In genomic region chr12:69461888-69462840, GRCm38 (mm10) we compare ENCODE assay signal across 8 mouse cellular contexts.
A peak's percentile ranks its signal among the peaks of the same experiment; 100 is the strongest.
DNase-seq lines count a peak whose midpoint lies in the region; ATAC-seq and TF ChIP-seq lines count a peak whose summit lies in the region.

No protein-coding gene starts in this region.

- no peak for TF ChIP-seq CTCF in liver, postnatal 0 days (IDR thresholded peaks at IDR 0.05; ENCODE audit: low read depth)

- H3K4me1 ChIP-seq in intestine, embryonic 16.5 days (ENCODE audit: control insufficient read depth, insufficient read depth, low read length), result peaks cover 16% of the 10 kb centered on the region
- peaks cover 20% of the 10 kb centered on the region for H3K4me1 ChIP-seq in liver, postnatal 0 days (ENCODE audit: insufficient read depth)
- 0 out of 2 replicates have a peak, but pooled peaks cover 2% of the 10 kb centered on the region for H3K4me1 ChIP-seq in neural tube, embryonic 11.5 days (ENCODE audit: control insufficient read depth, insufficient read depth, low read length)

- 15% methylated on average over 30 of the region's 30 CpGs for WGBS in intestine, embryonic 16.5 days
- WGBS in liver, postnatal 0 days (ENCODE audit: insufficient replicate concordance), result 22% methylated on average over 30 of the region's 30 CpGs
- WGBS in neural tube, embryonic 11.5 days, result 19% methylated on average over 30 of the region's 30 CpGs

- H3K27ac ChIP-seq in intestine, embryonic 16.5 days (ENCODE audit: low read length), result peak overlapping the region; percentile 72
- H3K27ac ChIP-seq in liver, postnatal 0 days (ENCODE audit: low read depth), result peak overlapping the region; percentile 57
- H3K27ac ChIP-seq in neural tube, embryonic 11.5 days (ENCODE audit: low read depth, low read length), result no peak overlapping the region; the same call in 1 of the 2 replicates

- H3K9ac ChIP-seq in intestine, embryonic 16.5 days (ENCODE audit: low read depth, low read length), result peak overlapping the region; percentile 59
- peak overlapping the region; percentile 52 for H3K9ac ChIP-seq in liver, postnatal 0 days (replicated peaks)
- H3K9ac ChIP-seq in neural tube, embryonic 11.5 days (ENCODE audit: low read length), result peak overlapping the region; percentile 46; the same call in 1 of the 2 replicates

- peak overlapping the region; percentile 52 for H3K4me3 ChIP-seq in intestine, embryonic 16.5 days (ENCODE audit: low read length)
- peak overlapping the region; percentile 45 for H3K4me3 ChIP-seq in liver, postnatal 0 days (ENCODE audit: low read depth, low read length)
- peak overlapping the region; percentile 26 for H3K4me3 ChIP-seq in neural tube, embryonic 11.5 days (ENCODE audit: low read depth, low read length)

- no peaks in the 10 kb centered on the region for H3K27me3 ChIP-seq in intestine, embryonic 16.5 days (replicated peaks; ENCODE audit: control insufficient read depth, insufficient read depth, low read length)
- no peaks in the 10 kb centered on the region for H3K27me3 ChIP-seq in liver, postnatal 0 days (ENCODE audit: insufficient read depth, low read length)
- H3K27me3 ChIP-seq in neural tube, embryonic 11.5 days (ENCODE audit: control insufficient read depth, insufficient read depth, low read length), result no peaks in the 10 kb centered on the region

- peak; percentile 61 to 87 for DNase-seq in adrenal gland, adult (ENCODE audit: inconsistent age in 2 of 2, low spot score in 1 of 2)
- DNase-seq in adrenal gland, postnatal 4 days (ENCODE audit: low spot score in 2 of 2), result no peak
- DNase-seq in cerebellum, postnatal 14 days, result peak; percentile 54 to 61
- peak; percentile 98 for DNase-seq in heart, adult 11 months
- peak; percentile 41 for DNase-seq in liver, postnatal 0 days
- peak; percentile 73 for DNase-seq in neural tube, embryonic 11.5 days (ENCODE audit: low spot score)
- peak; percentile 84 for DNase-seq in thymus, postnatal 14 days

- no peaks in the 10 kb centered on the region for H3K36me3 ChIP-seq in intestine, embryonic 16.5 days (ENCODE audit: control insufficient read depth, insufficient read depth, low read length)
- H3K36me3 ChIP-seq in liver, postnatal 0 days (replicated peaks; ENCODE audit: insufficient read depth, low read length), result no peaks in the 10 kb centered on the region
- no peaks in the 10 kb centered on the region for H3K36me3 ChIP-seq in neural tube, embryonic 11.5 days (ENCODE audit: control insufficient read depth, insufficient read depth, low read length)

- H3K9me3 ChIP-seq in intestine, embryonic 16.5 days (ENCODE audit: control insufficient read depth, low read length), result no peaks in the 10 kb centered on the region
- H3K9me3 ChIP-seq in liver, postnatal 0 days (ENCODE audit: low read length), result no peaks in the 10 kb centered on the region
- H3K9me3 ChIP-seq in neural tube, embryonic 11.5 days (ENCODE audit: control insufficient read depth, low read length), result no peaks in the 10 kb centered on the region

- no peak for TF ChIP-seq EP300 in liver, postnatal 0 days (IDR thresholded peaks at IDR 0.05; ENCODE audit: low read depth)

- ATAC-seq in intestine, embryonic 16.5 days, result peak; percentile 68
- peak; percentile 23; the same call in 1 of the 2 replicates for ATAC-seq in liver, postnatal 0 days
- peak; percentile 85 for ATAC-seq in neural tube, embryonic 11.5 days (ENCODE audit: insufficient read depth, low FRiP score, low TSS enrichment)

- peak overlapping the region; percentile 83 for H3K4me2 ChIP-seq in intestine, embryonic 16.5 days (ENCODE audit: low read depth, low read length)
- H3K4me2 ChIP-seq in liver, postnatal 0 days (ENCODE audit: low read depth, low read length), result peak overlapping the region; percentile 80
- peak overlapping the region; percentile 41 for H3K4me2 ChIP-seq in neural tube, embryonic 11.5 days (ENCODE audit: low read depth)

Comparison
In these comparisons a context has a peak if more than half of its experiments do, and no peak if none do; other contexts are left out.
1. DNase-seq: peak in adrenal gland, adult (2 of 2), cerebellum, postnatal 14 days (2 of 2), heart, adult 11 months (single experiment), liver, postnatal 0 days (single experiment), neural tube, embryonic 11.5 days (single experiment) and thymus, postnatal 14 days (single experiment); none in adrenal gland, postnatal 4 days (0 of 2).
2. ATAC-seq: peak in every context shown above with its lines; median percentile 85 in neural tube, embryonic 11.5 days; 68 in intestine, embryonic 16.5 days; 23 in liver, postnatal 0 days.
3. Peak in every context shown above with its lines, with median percentiles within 50 percentile points of each other: H3K4me2 ChIP-seq, H3K4me3 ChIP-seq and H3K9ac ChIP-seq.